Mouse (Mus musculus) lung, postnatal 0 days (tissue): ENCODE data around the gene Myo1h.

ENCODE experiments used
- CTCF ChIP-seq: IDR thresholded peaks from 2 replicates; pipeline ENCODE4 v1.5.1; 2016; ENCODE audit warnings: antibody characterized with exemption, mild to moderate bottlenecking
- EP300 ChIP-seq: IDR thresholded peaks from 2 replicates; pipeline ENCODE4 v1.6.1; 2016; ENCODE audit warnings: antibody characterized with exemption, mild to moderate bottlenecking, control low read depth

DNA sequence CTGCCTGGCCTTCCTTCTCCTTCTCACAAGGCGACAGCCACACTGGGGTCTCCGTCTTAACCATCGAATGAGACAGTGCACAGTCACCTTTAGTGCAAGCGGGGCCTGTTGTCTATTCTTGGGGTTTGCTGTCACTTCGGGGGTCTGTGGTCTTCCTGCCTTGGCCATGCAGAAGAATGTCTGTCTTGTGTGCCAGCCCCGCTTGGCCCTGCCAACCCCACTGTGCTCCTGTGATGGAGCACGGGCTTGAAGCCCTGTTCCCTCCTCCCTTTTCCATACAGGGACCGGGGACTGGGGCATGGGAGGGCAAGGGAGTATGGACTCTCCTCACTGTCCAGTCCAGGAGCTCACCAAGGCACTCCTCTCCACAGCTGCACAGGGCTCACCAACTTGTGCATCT, 24.2 kb upstream of the Myo1h start:
- TF ChIP-seq CTCF (no peak), EP300 (no peak)
